Mouse (Mus musculus): ENCODE results near the gene Mau2. TPM values are rescaled to one million over a fixed set of nuclear protein-coding genes. Genes with fewer than 3 reads are reported as not detected.
A peak's percentile ranks its signal among the peaks of the same experiment; 100 is the strongest.
"Not testable (repeated sequence)": the region's sequence is repeated elsewhere in the genome, so short reads cannot be mapped to it uniquely, and the experiment has no call there.

The Mau2 gene
- total RNA-seq (2021), result 10 to 100 TPM; 24.5 to 25.1 TPM
- long read RNA-seq, experiment 1, full-length matches to known transcripts, result 6 of 11 reads
- long read RNA-seq, experiment 1, partial matches to known transcripts, result 1 of 11 reads
- long read RNA-seq, experiment 1, other reads (novel, unspliced or antisense), result 4 of 11 reads
- long read RNA-seq, experiment 2, full-length matches to known transcripts, result 18 of 29 reads
- long read RNA-seq, experiment 2, partial matches to known transcripts, result 0 of 29 reads
- long read RNA-seq, experiment 2, other reads (novel, unspliced or antisense), result 11 of 29 reads

DNA sequence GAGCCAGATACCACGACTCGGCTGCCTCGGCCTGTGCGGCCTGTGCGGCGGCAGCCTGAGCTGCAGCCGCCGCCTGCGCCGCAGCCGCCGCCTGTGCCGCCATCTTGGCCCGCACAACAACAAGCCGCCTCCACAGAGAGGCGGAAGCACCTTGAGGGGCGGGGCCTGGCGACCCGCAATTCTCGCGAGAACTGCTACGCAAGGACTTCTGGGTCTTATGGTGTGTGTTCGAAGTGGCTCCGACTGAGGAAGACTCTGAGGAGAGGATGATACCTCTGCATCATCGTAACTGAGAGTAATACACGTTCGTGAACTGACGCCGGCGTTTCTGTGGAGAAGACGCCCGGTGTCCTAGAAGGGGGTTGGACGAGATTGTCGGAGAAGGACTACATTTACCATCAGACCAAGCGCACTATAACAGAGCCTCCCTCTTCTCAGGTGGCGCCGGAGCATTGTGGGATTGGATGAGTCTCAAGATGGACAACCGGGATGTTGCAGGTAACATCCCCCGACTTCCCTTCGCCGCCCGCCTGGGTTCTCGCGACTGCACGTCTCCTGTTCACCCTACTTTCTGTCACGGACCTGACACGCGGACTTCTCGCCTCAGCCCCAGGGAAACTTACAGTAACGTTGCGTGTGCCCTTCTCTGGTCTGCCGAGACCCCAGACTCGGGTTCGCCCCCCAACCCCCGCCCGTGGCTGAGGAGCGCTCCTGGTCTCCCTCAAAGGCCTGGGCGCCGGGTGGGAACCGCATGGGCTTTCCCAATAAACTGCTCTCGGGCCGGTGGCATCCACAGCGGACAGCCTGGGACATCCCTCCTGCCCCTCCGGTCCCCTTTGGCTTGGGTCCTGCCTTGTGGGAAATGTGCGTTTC, at the start of gene Mau2, which contains the start of gene Sugp1:
TSS of gene Mau2 (minus strand) at position 152 of the 873 bp plus-strand sequence.
TSS of gene Sugp1 (plus strand) at position 231 of the 873 bp plus-strand sequence.
- DNase-seq, result peak; percentile 93

DNA sequence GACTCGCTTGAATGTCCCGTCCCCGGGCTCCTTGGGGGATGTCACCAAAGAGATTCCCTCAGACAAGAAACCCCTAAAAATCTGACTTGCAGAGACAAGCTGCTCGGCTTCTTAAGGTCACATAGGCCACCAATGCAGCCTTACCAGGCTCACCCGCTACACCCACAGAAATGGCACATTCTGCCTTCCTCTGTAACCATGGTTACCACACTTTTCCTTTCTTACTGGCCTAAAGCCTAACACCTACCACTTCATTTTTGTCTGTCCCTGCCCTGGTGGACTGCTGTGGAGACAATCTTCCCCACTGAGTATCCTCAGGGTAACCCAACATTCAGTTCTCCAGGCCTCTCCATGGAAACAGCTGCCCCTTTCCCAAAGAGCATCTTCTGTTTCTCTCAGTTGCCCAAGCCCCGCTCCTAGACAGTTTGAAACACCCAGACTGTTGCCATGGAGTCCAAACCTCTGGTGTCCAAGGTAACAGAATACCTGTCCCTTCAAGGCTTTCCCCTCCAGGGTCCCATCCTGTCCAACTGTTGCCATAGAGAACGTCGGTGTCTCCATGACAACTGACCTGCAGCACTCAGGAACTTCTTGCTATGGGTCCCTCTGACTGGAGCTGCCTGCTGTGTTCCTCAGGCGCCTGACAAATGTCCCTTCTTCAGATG, 46.9 kb upstream of the Mau2 start:
- DNase-seq, result no peak

DNA sequence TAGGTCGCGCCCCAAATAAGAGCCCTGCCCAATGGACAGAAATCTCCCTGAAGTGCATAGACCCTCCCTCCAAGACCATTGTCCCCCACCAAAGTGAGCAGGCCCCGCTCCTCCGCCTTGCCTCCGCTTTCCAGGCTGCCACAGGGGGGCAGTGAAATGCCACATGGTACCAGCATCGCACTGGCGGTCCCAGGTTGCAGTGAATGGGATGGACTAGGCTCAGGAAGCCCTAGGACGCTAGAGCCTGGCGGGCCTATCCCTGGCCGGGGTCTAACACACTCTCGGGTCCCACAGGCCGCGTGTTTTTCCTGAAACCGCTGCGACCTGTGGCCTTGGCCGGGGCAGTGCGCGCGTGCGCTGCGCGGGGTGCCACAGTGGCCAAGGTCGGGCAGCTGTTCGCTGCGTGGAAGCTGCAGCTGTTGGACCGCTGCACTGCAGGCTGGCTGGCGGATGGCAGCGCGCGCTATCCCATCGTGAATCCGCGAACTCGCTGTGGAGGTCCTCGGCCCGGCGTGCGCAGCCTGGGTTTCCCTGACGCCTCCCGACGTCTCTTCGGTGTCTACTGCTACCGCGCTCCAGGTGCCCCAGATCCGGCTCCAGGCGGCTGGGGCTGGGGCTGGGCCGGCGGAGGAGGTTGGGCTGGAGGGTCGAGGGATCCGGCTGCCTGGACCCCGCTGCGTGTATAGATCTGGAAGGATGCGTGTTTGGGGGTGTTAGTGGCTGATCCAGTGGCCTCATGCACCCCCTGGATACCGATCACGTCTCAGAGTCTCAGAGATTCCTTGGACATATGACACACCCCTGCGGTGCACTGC, 45.5 kb upstream of the Mau2 start:
- no peak for DNase-seq

DNA sequence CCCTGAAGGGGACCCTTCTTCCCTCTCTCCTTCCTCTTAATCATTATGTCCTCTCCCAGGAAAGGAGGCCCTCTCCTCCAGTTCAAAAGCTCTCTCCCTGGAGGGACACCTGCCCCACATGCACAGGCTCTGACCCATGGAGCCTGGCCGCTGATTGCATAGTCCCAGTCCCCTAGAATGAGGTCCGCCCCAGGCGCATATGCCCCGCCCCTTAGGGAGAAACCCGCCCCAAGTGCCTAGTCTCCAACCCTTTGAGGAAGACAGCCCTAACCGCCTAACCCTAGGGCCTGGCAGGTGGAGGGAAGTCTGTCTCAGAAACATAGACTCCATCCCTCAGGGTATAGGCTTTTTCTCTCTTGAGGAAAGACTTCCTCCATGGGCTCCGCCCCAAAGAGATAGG, 44.7 kb upstream of the Mau2 start:
- no peak for DNase-seq

DNA sequence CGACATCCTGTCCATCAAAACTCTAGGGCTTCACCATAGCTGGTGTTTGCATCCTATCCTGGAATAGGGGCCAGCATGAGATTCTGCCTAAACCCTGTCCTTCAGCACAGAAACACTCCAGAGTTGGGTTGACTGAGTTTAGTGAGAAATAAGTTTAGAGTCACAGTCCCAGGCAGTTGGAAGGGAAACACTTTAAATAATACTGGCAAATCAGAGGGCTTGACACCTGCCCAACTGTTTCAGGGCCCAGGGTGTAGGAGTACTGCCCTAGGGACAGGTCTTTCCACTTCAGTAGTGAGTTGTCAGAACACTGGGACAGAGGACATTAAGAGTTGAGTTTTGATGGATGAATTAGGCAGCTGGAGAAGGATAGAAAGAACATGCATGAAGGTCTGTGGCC, 43.6 kb upstream of the Mau2 start:
- no peak for DNase-seq

DNA sequence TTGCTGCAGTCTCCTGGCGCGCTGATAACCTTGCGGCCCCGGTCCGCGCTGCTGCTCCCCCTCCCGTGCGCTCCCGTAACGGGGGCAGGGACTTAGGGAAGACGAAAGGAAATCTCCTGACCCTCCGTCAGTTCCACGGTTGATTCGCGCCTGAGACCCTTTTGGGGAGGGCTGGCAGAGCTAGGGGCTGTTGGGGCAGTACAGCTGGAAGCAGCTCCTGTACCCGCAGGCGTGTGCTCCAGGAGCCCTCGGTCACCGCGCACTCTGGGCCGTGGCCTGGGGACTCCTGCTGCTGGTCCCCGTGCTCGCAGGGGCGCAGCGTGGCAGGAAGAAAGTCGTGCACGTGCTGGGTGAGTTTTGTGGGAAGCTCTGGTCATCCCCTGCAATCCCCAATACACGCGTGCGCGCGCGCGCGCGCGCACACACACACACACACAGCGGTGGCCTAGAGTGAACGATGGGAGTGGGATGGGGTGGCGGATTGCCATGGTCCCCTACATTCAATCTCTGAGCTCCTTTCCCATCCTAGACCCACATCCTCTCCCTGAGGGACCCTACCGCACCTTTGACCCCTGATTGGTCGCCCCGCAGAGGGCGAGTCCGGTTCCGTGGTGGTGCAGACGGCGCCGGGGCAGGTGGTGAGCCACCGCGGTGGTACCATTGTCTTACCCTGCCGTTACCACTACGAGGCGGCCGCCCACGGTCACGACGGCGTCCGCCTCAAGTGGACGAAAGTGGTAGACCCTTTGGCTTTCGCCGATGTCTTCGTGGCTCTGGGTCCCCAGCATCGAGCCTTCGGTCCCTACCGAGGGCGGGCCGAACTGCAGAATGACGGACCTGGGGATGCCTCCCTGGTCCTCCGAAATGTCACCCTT, 41.9 kb upstream of the Mau2 start:
- DNase-seq, result no peak

DNA sequence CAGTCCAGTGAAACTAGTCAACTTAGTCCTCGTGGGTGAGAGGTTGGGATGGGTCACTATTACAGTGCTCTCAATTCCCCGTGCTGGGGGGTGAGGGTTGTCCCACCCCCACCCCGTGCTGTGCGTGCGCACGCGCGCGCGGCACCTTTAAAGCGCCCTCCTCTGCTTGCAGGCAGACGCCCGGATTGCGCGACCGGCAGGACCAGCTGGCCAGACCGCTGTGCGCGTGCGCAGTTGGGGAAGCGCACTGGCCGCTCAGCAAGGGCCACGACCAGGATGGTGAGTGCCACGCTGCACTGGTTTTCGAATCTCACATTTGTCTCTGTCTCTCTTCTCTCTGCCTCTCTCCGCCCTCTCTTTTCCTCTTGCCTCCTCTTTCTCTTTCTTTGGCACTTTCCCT, 40.8 kb upstream of the Mau2 start, which contains the start of gene Hapln4:
TSS of gene Hapln4 (plus strand) at position 173 of the 400 bp plus-strand sequence.
- peak; percentile 22 for DNase-seq

DNA sequence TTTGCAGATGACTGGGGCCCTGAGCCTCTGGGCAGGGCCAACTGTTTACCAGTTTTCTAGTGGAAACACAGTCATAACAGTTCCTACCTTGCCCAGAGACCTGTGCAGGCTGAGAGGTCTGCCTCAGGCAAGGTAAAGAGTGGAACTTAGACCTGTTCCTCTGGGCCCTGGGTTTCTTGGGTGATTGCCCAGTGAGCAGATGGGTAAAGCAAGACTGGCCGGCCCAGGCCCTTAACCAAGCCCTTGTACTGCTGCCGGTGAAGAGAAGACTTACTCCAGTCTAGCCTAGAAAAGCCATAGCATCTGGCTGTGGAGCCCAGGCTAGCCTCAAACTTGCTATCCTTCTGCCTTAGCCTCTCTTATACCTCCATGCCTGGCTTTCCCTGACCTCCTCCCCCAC, 39.4 kb upstream of the Mau2 start:
- no peak for DNase-seq

DNA sequence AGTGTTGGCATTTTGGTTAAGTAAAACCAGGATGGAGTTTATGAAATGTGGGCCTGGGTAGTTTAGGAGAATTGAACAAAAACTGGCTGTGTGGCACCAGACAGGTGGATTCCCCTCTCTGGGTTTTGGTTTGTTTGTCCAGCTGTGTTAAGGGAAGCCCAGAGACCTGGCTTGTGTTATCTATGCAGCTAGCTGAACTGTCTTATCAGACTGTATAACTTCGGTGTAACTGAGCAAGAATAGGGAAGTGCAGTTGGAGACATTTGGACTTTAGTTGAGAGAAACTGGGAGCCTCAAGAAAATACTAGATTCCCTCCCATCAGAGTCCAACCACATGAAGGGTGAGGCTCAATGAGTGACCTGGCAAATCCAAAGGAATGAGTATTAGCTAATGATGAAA, 31.1 kb upstream of the Mau2 start:
- DNase-seq, result no peak

DNA sequence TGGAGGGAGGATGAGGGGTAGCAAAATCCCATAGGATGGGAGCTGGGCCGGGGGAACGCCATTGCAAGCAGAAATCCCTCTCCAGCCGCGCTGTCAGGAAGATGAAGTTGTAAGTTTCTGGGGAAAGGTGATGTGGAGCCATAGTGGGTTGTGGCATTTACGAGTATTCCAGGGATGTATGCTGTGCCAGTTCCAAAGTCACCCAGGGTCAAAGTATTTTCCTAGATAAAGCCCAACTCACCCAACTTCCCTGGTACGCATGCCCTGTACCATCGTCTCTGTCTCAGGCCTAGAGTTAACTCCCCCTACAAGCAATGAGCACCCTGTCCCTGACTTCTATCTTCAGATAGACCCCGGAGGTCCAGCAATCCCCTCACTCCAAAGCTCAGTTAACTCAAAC, 30.6 kb upstream of the Mau2 start:
- no peak for DNase-seq

DNA sequence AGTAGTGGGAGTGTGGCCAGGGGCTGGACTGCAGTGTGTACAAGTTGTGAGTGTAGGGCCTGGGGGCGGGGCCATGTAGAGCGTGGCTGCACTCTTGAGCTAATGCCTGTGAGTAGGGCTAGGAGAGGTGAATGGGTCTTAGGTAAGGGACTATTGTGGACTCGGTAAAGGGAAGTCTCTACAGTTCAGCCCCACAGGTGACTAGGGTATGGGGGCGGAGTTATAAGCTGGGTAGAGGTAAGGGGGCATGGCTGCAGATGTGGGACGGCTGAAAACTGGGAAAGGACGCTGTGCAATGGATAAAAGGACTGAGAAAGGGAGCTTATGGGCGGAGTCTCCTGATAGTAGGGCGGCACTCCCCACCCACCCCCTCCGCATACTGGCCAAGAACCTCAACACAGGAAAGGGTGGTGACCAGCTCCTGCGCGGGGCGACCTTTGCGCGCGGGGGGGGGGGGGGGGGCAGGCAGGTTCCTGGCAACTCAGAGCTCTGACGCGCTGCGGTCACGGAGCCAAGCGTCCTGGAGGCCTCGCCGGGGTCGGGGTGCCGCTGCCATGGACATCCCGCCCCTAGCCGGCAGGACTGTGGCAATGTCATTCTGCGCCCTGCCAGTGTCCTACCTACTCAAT, 30.0 kb upstream of the Mau2 start, which contains the start of gene Tm6sf2:
TSS of gene Tm6sf2 (plus strand) at position 484 of the 629 bp plus-strand sequence.
- peak; percentile 14 for DNase-seq

DNA sequence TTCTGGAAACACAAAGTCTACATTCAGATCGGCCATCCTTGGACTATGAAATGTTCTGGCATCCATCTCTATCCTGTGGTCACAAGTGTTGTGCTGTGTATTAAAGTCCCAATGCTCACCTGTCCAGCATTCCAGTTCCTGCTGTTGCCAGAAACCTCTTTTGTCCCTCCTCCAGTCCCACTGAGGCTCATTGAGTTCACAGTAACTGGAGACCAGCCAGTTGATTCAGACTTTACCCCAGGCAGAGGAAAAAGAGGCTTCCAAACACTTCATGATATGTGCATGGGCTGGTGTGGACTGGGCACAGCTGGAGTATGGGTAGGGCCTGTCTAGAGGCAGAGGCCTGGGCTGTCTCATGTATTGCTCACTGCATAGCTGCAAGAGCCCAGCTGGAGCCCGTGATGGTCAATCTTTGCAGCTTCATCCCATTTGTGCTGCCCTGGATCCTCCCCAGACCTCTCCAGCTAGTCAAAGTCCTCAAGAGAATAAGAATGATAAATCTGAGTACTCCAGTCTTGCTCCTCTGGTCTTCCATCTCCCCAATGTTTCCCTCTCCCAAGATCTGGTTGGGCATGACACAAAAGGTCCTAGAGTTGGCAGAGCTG, 29.4 kb upstream of the Mau2 start:
- no peak for DNase-seq

DNA sequence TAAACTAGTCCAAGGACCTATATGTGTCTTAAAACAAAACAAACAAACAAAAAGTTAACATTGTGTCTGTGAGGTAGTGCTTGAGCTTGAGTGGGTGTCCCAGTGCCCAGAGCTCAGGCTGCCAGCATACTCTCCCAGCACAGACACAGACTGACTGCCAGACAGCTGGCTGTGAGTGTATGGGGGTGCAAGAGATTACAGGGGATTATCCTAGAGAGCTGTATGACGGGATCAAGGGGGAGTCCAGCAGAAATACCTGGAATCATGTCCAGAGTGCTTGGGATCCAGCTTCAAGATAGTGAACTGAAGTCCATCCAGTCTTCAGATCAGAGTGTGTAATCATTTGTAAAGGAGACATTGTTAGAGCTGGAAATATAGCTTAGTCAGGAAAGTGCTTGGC, 15.2 kb upstream of the Mau2 start:
- no peak for DNase-seq

DNA sequence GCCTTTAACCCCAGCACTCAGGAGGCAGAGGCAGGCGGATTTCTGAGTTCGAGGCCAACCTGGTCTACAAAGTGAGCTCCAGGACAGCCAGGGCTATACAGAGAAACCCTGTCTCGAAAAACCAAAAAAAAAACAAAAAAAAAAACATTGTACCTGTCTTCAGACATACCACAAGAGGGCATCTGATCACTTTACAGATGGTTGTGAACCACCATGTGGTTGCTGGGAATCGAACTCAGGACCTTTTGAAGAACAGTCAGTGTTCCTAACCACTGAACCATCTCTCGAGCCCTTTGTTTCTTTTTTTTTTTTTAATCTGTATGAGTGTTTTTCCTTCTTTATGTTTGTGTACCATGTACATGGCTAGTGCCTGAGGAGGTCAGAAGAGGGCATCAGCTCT, 7.9 kb upstream of the Mau2 start:
- not testable (repeated sequence) for DNase-seq

DNA sequence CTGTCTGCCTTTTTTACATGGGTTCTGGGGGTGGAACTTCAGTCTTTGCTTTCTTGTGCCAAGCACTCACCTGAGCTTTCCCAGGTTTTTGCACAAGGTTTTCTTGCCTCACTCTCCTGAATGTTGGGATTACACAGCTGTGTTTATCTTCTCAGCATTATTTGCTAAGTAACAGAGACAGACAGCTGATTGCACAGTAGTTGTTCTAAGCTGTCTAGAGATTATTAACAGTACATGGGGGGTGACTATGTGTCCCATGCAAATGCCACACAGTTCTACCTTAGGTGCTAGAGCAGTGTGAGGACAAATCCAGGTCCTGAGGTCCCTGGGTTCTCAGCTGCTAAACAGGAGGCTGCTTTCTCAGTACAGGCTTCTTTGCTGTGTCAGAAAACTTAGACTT, 7.1 kb upstream of the Mau2 start:
- DNase-seq, result no peak

DNA sequence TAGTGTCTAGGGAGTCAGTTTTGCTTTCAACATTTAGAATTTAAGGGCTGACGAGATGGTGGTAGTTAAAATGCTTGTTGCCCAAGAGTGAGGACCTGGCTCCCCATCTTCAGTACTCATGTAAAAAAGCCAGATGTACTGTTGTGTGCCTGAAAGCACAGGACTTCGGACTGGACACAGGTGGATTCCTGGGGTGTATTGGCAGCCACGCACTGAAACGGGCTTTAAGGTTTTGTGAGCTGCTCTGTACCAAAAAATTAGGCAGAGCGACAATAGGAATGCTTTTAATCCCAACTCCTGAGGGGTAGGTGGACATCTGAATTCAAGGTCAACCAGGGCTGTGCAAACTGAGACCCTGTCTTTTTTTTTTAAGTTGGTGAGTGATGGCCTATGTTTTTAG, 1.5 kb upstream of the Mau2 start:
- no peak for DNase-seq

DNA sequence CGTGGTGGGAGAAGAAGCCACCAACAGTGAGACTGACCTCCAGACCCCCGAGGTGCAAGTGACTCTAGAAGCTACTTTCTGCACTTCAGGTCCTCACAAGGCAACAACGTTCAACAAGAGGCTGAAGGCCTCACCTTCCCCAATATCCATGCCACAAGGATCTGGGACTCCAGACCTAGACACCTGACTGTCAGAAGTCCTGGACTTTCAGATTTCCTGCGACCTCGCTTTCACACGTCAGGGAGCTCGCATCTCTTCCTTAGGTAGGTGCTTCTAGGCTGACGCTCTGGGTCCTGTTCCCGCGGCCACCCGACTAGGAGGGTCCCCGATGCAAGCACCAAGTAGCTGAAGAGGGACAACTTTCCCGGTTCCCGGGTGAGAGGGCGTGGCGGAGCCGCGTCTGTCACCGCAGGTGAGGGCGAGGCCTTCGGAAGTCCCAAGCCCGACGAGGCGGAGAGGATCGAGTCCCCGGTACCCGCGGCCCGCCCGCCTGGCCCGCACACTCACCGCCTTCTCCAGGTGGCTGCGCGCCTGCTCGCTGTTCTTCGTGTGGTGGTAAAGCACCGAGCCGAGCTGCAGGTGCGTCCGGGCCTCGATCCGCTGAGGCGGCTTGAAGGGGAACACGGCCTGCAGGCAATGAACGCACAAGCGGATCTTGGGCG, 518 bp downstream of the Mau2 start:
- no peak for DNase-seq

DNA sequence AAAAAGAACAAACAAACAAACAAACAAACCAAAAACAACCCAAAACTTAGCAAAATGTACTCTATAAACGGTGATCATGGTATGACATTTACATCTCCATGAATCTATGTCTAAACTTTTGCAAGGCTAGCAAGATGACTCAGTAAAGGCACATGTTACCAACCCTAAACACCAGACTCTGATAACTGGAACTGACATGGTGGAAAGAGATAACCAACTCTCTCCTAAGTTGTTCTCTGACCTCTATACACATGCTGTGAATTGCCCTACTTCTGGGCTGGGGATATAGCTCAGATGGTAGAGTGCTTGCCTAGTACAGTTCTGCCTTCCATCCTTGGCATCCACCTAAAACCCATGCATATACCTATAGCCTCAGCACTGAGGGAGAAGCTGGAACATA, 4.5 kb downstream of the Mau2 start:
- no peak for DNase-seq

DNA sequence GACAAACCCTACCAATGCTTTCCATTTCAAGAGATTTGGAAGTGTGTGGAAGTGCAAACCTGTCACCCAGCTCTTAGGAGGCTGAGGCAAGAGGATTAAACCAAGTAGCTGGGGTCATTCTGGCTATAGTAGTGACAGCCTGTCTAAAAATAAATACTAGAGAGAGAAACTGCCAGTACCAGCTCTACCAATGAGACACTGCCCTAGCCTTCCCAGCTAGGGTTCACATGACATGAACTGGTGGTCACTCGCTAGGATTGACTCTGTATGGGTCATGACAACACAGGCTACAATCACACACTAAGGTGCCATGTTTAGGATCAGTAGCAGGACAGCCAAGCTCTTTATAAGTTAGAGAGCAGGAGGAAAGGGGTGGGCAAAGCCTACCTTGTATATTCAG, 12.3 kb downstream of the Mau2 start:
- no peak for DNase-seq

All from gastrocnemius, postnatal 25 days (tissue).